Mouse (Mus musculus) adipocyte (in vitro differentiated cells): ENCODE results near the gene Ifitm10.
"Not testable (repeated sequence)": the region's sequence is repeated elsewhere in the genome, so short reads cannot be mapped to it uniquely, and the experiment has no call there.

ENCODE experiments used
- DNase-seq: peaks from one replicate; pipeline ENCODE4 v3.0.0-alpha.2; 2016; ENCODE audit warnings: low spot score

The Ifitm10 gene

DNA sequence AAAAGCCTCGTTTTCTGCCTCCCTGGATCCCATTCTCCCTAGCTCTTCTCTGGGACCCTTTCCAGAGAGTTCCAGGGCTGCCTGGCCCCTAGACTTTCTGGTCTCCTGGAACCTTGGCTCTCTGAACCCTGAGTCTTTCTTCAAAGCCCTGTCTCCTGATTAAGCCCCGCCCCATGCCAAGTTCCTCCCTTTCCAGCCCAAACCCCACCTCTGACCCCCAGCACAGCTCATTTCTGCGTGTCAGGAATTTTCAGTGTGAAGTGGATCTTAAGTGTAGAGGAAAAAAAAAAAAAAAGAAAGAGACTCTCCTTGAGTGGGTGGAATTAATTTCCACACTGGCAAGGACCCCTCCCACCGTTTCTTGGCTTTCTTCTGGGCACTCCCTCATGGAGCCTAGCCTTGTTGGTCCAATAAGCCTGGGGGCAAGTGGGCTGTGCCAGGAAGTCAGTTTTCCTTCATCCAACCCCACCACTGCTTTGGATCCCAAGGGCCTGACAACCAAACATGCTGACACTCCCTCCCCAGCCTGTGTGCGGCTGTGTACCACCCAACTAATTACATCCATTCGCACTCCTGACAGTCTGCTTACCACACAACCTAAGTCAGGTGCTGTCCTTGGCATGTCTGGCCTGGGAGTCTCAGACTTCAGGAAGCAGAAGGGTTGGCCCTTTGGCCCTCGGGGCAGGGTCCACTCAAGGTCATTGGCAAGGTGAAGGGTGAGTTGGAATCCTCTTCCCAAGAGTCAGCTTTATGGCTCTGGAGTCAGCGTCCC lies at the start of gene Ifitm10:
Gene Ifitm10 (minus strand): TSS at position 113 of the 772 bp plus-strand sequence.
- DNase-seq: no peak

DNA sequence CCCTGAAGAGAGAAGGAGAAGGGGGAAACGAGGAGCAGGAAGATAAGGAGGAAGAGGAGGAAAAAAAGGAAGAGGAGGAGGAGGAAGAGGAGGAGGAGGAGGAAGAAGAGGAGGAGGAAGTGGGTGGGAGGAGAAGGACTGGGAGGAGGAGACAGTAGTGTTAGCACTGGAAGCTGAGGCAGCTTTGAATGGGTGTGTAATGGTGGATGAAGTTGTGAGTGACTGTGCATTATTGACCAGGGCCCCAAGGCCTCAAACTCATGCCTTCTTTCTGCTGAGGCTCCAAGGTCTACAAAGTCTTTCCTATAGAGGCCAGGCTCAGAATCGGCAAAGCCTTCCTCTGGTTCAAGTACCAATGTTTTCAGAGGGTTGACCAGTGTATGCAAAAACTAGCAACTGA lies 48.3 kb upstream of the Ifitm10 start:
- no peak for DNase-seq

DNA sequence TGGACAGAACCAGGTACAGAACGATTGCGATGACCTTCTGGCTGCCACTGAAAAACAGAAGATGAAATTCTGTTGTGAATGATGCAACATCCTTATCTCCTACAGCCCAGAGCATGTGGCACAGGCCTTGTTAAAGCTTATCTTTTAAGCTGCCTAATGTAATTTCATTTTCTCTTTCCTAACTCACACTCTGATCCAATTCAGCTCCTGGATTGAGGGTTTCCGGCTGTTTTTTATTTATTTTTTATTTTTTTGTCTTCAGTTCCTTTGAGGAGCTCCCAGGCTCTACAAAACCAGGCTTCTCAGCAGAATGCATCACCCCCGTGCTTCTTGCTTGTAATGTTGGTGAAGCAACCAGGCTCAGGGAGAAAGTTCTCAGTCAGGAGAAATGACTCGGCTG lies 46.3 kb upstream of the Ifitm10 start:
- DNase-seq: no peak

DNA sequence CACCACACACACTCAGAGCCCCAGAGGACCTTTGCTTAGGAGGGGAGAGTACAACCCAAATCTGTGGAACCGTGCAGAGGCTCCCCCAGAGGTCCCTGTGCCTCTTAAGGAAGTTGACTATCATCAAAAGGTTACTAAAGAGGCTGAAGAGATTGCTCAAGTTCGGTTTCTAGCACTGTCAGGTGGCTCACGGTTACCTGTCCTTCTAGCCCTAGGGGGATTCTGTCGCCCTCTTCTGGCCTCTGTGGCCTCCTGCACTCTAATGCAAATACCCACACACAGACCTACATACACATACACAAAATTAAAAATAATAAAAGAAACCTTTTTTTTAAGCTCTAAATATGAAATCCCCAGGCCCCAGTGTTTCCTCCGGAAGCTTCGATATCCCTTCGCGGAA lies 45.1 kb upstream of the Ifitm10 start:
- DNase-seq: no peak

DNA sequence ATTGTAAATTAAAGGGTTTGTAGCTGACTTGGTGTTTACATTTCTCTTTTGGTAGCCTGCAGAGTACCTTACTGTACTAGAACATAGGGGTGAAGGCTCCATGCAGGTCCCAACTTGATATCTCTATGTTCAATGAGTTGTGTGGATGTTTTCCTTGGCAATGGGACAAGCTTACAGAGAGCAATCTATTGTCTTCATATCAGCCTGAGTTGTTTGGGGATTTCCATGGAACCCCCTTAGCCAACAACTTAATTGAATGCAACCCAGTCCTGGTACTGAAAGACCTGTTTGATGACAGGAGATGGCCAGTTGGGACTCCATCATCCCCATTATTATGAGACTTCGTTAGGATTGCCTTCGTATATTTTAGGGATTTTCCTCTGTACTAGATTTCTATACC lies 44.5 kb upstream of the Ifitm10 start:
- no peak for DNase-seq

DNA sequence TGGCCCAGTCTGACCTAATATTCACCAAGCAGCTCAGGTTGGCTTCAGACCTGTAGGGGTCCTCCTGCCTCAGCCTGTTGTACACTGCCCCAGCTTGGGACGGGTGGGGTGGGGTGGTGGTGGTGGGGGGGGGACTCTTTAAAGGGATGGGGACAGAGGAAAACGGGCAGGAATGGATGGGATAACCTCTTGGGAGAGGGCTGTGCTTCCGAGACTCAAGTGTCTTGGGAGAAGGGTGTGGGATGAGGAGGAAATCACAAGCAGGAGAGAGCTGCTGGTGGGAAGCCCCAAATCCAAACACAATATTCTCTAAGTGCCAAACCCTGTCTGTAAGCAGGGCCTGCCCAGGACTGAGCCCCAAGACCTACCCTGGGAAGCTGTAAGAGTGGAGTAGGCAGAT lies 42.7 kb upstream of the Ifitm10 start:
- no peak for DNase-seq

DNA sequence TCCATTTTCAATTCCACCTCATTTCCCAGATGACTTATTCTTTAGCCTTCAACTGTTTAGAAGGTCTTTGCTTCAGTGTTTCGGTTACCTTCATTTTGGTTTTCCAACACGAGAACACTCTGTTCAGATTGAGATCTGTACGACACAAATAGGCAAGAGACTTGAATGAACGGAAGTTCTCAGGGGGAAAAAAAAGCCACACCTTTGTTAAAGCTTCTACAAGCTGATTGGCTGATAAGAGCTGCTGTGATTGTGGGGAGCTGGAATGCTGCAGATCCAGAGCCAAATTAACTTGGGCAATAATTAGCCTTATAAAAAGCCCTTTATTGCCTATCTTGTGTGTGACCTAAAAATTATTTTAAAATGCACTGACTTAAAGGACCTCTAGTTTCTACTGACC lies 41.8 kb upstream of the Ifitm10 start:
- no peak for DNase-seq

DNA sequence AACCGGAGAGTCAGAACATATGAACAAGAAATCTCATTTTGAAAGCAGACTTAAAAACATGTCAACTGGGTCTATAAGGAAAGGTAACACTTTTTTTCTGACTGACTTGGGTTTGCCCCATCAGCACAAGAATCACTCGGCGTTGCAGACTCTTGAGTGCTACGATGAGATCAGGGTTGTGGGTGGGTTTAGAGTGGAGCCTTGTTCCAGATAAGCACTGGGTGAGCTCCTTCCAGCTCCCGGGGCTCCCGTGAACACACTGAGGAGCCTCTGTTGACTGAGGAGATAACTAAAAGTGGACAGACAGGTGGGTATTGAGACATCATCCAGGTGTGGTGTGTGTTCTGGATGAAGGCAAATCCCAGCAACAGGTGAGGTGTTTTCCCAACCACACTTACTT lies 39.7 kb upstream of the Ifitm10 start:
- no peak for DNase-seq

DNA sequence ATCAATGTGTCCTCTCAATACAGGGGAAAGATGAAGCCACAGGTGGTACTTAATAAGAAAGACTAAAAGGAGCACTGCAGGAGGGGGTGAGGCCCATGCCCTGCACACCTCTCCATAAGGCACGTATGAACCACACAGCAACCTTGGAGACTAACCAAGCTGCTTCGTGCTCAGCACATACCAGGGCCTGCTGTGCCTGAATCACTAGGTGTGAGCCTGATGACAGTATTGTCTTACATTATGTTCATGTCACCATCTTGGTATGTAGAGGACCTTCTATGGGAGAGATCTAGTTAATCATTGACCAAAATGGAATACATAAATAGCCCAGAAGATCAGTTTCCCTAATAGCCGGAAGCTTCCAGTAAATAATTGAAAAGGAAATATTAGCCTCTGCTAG lies 36.0 kb upstream of the Ifitm10 start:
- DNase-seq: no peak

DNA sequence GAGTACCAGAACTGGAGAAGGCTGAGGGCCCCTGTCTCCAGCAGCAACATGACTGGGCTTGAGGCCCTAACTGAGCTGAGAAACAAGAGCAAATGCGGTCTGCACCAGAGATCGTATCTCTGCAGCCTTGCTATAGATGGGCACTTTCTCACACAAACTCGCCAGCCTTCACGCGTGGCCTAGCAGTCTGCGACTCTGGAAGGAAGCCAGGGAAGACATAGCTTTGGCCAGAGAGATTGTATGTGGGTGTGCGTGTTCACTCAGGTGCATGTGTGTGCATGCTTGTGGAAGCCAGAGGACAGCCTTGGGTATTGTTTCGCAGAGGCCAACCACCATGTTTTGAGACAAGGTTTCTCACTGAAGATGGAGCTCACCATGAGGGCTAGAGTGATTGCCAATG lies 35.1 kb upstream of the Ifitm10 start:
- no peak for DNase-seq

DNA sequence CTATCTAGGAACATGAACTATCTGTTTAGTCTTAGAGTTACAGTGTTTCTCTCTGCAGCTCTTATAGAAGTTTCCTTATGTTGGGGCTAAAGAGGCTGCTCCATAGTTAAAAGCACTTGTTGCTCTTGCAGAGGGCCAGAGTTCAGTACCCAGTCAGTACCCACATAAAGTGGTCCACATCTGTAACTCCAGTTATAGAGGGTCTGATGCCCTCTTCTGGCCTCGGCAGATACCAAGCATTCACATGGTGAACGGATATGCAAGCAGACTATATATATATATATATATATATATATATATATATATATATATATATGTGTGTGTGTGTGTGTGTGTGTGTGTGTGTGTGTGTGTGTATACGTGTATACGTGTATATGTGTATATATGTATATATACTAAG lies 34.4 kb upstream of the Ifitm10 start:
- DNase-seq: no peak

DNA sequence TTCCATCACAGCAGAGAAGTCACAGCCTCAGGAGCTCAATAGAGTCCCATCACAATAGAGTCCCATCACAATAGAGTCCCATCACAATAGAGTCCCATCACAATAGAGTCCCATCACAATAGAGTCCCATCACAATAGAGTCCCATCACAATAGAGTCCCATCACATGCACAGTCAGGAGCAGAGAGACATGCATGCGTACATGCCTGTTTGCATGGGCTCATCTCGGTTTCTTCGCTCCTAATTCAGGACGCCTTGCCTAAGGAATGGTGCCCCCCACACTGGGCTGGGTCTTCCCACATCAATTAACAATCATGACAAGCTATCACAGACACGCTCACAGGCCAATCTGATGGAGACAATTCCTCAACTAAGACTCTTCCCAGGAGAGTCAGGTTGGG lies 31.6 kb upstream of the Ifitm10 start:
- DNase-seq: not testable (repeated sequence)

DNA sequence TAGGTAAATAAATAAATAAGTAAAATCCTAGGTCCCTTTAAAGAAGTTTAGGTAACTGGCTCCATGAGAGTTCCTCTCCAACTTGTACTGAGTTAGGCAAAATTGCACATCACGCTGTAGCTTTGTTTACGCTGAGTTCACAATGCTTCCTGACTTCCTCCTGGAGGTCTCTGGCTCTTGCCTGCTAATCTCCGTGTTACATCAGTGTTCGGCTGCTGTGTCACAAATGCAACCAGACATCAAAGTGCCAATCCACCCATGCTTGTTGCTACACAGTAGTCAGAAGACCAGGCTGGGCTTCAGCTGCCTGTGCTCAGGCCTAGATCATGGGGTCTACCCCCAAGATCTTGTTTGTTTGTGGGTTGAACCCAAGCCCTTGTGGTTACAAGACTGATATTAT lies 30.0 kb upstream of the Ifitm10 start:
- DNase-seq: no peak

DNA sequence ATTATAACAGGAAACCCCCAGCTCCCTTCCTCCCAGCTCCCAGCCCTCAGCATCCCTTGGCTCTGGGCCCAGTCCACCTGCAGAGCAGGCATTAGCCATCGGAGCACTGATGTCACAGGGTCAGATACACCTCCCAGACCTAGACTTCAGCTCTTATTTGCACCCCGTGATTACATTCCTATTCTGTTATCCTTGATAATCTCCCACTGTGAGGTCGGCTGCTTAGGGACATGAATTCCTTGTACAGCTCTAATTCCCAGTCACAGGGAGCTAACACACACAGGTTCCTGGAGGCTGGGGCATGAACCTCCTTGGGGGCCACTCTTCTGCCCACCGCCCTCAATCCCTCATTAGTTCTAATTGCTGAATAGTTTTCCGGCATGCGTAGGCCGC lies 27.2 kb upstream of the Ifitm10 start:
- DNase-seq: no peak

DNA sequence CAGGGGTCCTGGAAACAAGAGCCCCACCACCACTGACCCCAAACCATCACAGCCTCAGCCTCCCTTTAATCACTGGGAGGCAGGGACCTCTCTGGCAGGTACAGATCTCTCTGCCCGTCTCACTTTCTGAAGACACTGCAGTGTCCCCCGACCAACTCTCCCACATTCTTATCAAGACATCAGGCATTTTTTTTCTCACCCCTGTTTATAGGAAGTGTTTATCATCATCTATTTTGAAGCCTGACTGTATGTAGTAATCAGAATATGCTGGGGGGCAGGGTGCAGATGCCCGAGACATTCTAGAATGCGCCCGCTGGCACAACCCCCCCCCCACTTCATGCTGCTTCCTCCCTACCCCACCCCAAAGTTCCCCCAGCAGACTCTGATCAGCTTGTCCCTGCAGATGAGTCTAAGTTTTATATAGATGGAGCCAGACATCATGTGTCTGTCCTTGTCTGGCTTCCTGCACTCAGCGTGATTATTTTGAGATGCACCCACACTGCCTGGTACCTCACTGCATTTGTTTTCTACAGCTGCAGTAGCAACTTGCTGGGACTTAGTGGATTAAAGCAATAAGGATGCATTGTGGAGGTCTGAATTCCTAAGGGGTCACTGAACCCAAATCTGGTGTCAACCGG lies 26.7 kb upstream of the Ifitm10 start:
- DNase-seq: no peak

DNA sequence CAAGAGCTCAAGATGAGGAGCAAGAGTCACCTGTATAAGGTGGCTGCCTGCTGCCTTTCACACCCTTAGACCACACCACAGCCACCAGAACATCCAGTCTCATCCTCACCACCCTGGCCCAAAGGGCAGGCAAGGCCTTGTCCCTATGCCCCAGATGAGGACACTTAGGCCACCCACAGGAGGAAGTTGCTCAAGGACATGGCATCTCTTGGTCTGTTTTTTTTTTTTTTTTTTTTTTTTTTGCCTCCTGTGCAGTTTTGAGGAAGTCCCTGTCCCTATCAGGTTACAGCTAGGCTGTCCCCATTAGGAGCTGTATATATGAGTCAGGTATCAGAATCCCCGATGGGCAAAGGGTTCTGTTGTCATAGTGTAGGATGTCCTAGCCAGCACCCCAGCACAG lies 25.7 kb upstream of the Ifitm10 start:
- DNase-seq: no peak

DNA sequence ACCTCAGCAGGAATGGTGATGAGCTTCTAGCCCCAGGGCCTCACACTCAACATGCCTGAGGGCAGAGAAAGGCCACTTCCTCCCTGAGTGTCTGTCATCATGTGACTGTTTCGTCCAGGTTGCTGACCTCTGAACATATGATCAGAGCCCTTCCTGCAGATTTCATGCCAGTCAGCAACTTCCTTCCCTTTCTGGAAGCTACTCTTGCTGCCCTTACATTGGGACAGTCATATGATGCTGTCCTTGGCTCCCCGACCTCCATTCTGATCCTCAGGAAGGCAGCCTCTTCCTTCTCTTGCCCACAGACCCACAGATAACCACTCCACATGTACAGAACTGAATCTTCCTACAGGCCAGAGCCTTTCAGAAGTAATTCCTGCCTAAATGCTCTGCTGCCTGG lies 24.5 kb upstream of the Ifitm10 start:
- DNase-seq: no peak

DNA sequence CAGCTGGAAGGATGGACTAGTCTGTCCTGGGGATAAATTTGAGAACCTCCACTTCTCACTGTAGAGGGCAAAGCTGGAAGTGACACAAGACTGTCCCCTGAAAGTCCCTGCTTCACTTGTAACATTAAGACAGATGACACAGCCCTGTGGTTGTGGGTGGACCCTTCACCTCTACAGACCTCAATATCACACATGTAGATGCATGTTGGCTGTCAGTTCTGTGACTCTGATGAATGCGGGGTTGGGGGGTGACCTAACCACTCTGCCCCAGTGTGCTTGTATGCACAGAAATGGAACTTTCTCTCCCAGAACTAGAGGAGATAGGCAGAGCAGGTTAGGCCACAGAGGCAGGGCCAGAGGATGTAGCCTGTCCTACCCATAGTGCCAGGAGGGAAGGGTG lies 23.1 kb upstream of the Ifitm10 start:
- no peak for DNase-seq

DNA sequence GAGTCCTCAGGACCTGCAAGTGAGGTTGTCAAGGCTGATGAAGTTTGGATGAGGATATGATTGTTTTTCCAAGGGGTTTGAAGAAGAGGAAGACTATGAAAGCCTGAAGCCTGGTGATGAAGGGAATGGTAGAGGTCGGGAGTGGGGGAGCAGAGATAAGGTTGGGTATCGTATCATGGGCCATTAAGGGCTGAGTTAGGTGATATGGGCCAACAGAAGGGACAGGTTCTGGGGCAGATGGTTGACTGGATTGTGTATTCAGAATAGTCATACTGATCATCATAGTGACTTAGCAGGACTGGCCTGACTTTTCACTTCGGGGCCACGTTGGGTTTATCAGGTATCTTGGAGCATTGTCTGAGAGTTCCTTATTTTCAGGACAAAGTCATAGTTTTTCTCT lies 21.9 kb upstream of the Ifitm10 start:
- DNase-seq: no peak

DNA sequence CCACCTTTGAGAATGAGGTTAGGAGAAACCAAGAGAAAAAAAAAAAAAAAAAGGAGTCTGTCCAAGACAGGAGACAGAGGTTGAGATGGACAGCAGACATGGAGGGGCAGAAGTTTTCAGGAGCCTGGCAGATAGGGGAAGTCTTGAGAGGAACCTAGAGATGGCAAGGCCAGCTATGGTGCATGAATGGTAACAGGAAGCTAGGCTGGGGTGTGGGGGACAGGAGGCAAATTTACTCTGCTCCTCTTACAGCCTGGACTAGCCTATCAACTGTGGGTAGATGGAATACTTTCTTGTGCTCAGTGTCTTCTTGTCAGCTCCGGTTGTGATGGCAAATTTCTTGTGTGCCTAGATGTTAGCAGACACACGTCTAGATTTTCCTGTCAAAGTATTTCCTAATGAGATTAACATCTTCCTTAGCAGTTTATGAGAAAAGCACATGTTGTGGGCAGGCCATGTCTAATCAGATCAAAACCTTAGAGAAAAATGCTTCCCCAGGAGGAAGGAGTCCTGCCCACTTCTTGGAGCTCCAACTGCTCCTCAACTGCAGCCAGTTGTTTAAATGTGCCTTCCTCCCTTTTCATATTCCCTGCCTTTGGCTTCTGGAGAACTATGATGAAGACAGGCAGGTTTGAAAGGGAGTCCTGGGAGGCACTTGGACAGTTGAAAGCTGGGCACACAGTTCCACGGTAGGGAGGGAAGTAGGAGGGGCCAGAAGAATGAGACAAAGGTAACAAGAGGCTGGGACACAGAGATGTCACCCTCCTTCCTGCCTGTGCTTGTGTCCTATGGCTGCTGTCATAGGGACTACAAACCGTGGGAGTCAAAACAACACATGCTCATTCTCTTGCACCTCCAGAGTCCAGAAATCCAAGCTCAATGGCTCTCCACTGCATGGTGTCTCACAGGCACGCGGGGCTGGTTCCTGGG lies 21.0 kb upstream of the Ifitm10 start:
- no peak for DNase-seq

DNA sequence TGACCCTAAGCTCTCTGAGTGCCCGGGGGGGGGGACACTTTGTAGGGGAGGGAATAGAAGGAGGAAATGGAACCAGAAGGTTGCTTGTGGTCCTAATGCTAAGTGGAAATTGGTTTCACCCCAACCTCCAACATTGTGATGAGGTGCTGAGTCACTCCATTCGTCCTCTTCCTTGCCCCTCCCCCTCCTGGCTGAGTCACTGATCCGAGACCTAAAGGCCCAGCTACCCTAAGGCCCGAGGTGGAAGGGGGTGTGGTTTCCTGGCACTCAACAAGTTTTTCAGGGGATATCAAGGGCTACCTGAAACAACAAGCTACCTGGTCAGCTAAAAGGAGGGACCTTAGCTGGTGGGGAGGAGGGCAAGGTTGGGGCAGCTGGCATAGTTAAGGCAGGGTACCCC lies 19.6 kb upstream of the Ifitm10 start:
- DNase-seq: peak; percentile 22

DNA sequence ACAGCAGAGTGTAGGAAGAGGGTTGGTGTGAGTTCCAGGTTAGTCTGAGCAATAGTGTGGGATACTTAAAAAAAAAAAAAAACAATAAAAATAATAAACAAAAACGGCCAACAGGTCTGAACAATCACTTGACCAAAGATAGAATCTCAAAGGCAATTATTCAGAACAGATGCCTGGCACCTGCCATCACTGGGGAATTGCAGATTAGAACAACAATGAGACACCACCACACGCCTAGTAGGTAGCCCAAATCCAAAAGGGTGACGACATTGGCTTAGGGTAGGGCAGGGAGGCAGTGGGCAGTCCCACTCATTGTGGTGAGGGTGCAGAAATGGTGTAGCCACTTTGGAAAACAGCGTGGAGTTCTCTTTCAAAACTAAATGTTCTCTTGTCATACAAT lies 18.1 kb upstream of the Ifitm10 start:
- DNase-seq: no peak

DNA sequence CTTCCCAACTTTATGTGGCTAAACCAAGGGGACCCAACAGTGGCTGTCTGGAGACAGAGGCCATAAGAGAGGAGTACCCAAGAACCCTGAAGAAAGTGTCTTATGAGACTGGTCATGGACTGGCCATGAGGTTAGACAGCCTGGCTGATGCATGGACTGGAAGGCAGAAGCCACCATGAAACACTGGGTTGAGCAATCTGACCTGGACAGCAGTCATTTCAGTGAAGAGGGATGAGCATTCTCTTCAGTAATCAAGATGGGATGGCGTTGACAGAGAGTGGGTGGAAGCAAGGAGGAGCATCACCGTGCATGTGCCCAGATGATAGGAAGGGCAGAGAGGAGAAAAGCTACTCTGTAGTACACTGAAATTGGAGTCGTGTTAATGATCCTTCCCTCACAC lies 17.6 kb upstream of the Ifitm10 start:
- no peak for DNase-seq
